Mouse (Mus musculus) left cerebral cortex, adult 8-10 months (tissue): ENCODE data around the gene Olah. TPM values are rescaled to one million over a fixed set of nuclear protein-coding genes. Genes with fewer than 3 reads are reported as not detected.

Source experiments
- DNase-seq, 2 experiments: peaks; one replicate each; pipeline ENCODE4 v3.0.0; 2022; ENCODE audit warnings: low spot score in 2 of 2
- total RNA-seq, 4 experiments: library from RNA; stranded (reverse); gene quantifications; 2 replicates each; pipeline ENCODE4 v1.2.4; 2022

Olah gene
- total RNA-seq, 4 experiments from 2014 or later, result not detected

DNA sequence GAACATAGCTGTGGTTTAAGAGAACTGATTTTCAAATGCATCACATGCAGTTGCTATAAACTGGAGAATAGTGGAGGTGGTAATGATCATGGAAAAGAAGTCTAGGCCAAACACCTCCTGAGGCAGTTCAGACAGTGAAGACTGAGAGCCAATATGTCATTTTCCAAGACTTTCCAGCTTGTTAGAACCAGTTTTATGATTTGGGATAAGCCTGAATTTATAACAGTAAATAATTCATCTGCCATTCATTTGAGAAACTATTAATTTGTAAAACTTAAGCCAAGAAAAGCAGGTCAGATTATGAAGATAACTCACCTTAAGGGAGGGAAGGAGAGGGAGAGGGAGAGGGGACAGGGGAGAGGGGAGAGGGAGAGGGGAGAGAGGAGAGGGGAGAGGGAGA lies 43.9 kb downstream of the Olah start:
- DNase-seq, result no peak

GRCm38 (mm10) chr2:3348919-3349318 lies 48.1 kb downstream of the Olah start:
- no peak for DNase-seq

- no peak for DNase-seq
Observed at GRCm38 (mm10) chr2:3348422-3348821, 48.6 kb downstream of the Olah start.

DNA sequence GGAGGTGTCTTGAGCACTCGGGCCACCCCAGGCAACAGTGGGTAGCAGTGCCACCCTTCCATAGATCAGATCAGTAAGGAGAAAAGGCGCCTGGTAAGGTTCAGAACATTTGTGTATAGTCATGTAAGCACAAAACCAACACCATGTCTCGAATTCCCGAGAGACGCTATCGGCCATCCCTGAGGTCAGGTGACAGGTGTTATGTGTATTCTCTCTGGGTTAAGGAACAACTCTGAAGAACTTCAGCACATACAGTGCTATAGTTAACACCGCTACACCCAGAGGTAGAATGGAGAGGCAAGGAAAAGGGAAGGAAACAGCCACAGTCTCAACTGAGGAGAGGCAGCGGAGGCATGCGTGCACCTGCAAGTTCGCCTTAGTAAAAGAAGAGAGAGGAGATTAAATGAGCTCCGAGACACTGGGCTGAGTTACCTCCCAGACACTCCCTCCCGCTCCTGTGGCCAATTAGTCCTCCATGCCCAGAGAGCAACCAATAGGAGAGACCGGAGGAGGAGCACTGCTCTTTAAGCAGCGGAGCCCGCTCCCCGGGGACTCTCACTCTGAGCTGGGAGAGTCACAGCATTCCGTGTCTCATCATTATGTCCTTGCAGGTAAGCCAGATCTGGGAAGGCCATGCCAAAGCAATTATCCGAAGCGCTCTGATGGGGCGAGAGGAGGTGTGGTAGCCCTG lies 61.3 kb downstream of the Olah start, which contains the start of gene Acbd7:
Gene Acbd7 (plus strand): TSS at position 558 of the 691 bp plus-strand sequence.
- DNase-seq, result peak; percentile 21 to 62

DNA sequence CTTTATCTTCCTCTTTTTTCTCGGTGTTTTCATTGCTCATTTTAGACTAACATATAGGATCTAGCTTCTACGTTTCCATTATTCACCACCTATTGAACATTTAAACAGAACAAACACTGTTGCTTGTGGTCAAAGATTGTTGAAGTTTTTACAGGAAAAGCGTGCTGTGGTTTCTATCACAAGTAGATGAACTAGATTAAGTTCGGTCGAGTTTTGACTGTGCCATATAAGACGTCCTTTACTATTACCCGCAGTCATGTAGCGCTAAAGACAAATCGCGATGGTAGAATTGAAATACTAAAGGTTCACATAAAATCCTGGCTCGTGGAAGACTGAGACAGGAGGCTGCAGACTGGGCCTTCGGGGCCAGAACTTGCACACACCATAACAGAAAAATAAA lies 63.2 kb downstream of the Olah start:
- no peak for DNase-seq

DNA sequence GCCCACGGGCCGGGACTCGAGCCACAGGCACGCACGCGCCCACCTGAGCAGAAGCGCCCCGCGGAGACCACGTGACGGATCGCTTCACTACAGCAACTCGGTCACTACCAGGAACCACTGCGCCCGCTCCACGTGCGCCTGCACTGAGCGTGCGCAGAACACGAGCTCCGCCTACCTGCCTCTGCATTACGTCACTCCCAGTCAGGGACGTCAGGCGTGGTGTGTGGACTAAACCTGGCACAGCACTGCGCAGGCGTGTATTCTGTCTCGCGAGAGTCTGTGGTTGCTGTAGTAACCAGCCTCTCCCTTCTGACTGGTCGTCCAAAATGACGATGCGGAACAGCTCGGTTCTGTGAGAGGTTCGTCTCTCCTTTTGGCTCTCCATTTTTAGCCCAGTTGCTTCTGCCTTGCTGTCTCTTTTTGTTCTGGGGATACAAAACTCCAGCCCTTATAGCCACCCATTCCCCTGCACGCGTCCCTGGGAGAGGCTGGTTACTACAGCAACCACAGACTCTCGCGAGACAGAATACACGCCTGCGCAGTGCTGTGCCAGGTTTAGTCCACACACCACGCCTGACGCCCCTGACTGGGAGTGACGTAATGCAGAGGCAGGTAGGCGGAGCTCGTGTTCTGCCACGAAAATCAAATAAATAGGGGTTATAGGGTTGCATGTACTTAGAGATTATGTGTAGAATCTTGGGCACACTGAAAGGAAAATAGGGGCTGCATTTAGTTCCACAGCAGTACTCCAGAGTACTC lies 64.3 kb downstream of the Olah start, which contains the start of gene Rpp38:
Gene Rpp38 (minus strand): TSS at position 160 of the 759 bp plus-strand sequence.
- peak; percentile 97 to 99 for DNase-seq

- no peak for DNase-seq
Observed at GRCm38 (mm10) chr2:3332056-3332455, 65.0 kb downstream of the Olah start.

- DNase-seq, result peak in 1 of 2 experiments; percentile 25
Observed at GRCm38 (mm10) chr2:3331071-3331703, 65.8 kb downstream of the Olah start.

GRCm38 (mm10) chr2:3327351-3327750 lies 69.7 kb downstream of the Olah start:
- peak in 1 of 2 experiments; percentile 25 for DNase-seq

- DNase-seq, result no peak
Observed at GRCm38 (mm10) chr2:3326547-3326946, 70.5 kb downstream of the Olah start.

DNA sequence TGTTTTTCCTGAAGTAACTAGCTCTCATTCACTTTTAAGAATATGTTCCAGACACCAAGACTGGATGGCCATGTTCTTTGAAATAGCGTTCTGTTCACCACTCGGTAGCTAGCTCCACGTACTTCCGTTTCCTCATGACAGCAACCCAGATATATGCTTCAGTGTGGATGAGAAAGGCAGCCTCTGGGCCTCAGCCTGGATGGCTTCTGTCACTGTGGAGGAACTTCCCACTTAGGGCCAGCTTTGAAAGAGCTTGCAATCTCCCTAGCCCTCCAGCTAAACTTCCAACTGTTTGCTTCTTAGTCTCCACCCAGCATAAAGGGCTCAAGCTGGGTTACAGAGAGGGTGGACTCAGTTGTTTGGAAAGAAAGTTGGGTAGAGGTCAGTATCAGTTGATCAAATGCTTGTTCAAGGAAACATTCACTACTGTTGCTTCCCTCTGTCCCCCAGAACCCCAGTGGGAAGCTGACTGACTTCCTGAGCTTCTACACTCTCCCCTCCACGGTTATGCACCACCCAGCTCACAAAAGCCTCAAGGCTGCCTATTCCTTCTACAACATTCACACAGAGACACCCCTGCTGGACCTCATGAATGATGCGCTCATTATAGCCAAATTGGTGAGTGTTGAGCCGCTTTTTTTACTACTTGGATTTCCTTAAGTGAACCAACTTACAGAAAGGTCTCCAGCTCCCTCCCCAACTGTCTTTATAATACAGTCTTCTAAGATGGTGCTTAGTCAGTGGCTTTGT lies 72.5 kb downstream of the Olah start:
- no peak for DNase-seq

DNA sequence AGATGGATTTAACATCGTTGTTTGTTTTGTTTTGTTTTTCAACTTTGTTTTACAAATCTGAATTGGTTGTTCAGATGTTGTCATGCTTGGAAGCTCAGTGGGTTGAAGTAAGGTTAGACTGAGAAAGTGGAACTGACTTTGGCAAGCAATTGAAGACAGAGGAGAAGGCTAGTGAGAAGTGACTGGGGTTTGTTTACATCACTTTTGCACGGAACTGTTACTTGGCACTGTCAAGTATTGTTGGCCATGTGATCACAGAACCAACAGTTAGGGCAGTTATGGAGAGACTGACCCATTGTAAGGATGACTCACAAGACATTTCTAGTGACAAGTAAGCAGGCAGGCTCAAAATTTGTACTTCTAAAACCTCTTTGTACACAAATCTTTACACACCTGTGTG lies 73.9 kb downstream of the Olah start:
- no peak for DNase-seq

DNA sequence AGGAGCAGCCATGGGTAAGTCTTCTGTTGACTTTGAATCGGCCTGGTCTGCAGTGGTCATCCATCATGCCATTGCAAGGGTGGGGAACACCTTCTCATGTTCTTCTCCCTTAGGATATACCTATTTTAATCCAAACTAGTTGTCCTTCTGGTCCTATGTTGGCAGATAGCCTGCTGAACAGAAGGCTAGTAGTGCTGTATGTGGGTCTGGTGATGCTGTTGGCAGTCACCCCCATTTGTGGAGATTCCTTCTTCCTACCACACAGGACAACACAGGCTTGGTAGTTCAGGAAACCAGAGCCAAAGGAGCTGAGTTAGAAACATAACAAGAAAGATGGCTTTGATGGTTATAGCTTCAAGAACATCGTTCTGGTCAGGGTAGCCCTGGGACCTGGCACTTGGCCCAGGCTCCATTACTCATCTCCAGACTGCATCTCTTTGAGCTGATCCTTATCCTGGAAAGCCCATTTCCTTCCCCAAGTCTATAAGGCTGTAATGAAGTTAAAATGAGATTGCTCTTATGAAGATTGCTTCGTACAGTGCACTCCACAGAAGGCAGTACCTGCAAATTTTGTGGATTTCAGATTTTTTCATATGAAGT lies 91.5 kb downstream of the Olah start:
- peak in 1 of 2 experiments; percentile 33 for DNase-seq

GRCm38 (mm10) chr2:3295826-3296225 lies 101.2 kb downstream of the Olah start:
- DNase-seq, result no peak

- no peak for DNase-seq
Observed at GRCm38 (mm10) chr2:3292170-3292569, 104.8 kb downstream of the Olah start.

Other genes starting within 250 kb of the Olah start
- gene Nmt2, start 113.0 kb downstream of the Olah start, total RNA-seq, result 10 to 100 TPM; 86.3 to 98.2 (median 91.2) TPM
- gene Rpp38, start 64.6 kb downstream of the Olah start, total RNA-seq, result 10 to 100 TPM; 10.0 to 12.3 (median 10.1) TPM
- gene Acbd7, start 61.0 kb downstream of the Olah start, total RNA-seq, result 1 to 10 TPM in 2 of 4 experiments, not detected in 2; 1.0 to 1.6 TPM
- gene Meig1, start 25.4 kb upstream of the Olah start, total RNA-seq, result 1 to 10 TPM; 1.1 to 4.1 (median 1.9) TPM
- gene Dclre1c, start 26.9 kb upstream of the Olah start, total RNA-seq, result 10 to 100 TPM; 10.3 to 13.9 (median 10.9) TPM
- gene Suv39h2, start 77.8 kb upstream of the Olah start, total RNA-seq, result 1 to 10 TPM; 2.8 to 4.1 (median 3.6) TPM
- gene Gm45902, start 115.6 kb upstream of the Olah start, total RNA-seq, result 1 to 10 TPM; 4.3 to 5.6 (median 4.6) TPM
- 10 to 100 TPM; 45.6 to 51.2 (median 48.0) TPM for gene Hspa14, start 115.6 kb upstream of the Olah start, total RNA-seq
- 1 to 10 TPM; 1.2 to 2.5 (median 1.8) TPM for gene Cdnf, start 115.8 kb upstream of the Olah start, total RNA-seq
- 1 to 10 TPM; 7.1 to 9.5 (median 8.3) TPM for gene Fam107b, start 173.3 kb upstream of the Olah start, total RNA-seq